Mouse (Mus musculus): ENCODE measurements at regions not wholly inside any gene's neighbourhood (a gene's known extent, or its start where the extent isn't known, plus 50 kb on each side); places are given as distances from the start of the nearest gene placed in this dataset.

GRCm38 (mm10) chr8:44828026-44828425, 107.2 kb upstream of the Fat1 start:
- no peak for DNase-seq (ENCODE audit: extremely low spot score, low spot score)

- no peak for DNase-seq (ENCODE audit: extremely low spot score, low spot score)
Observed at GRCm38 (mm10) chr8:44838431-44838830, 96.8 kb upstream of the Fat1 start.

DNA sequence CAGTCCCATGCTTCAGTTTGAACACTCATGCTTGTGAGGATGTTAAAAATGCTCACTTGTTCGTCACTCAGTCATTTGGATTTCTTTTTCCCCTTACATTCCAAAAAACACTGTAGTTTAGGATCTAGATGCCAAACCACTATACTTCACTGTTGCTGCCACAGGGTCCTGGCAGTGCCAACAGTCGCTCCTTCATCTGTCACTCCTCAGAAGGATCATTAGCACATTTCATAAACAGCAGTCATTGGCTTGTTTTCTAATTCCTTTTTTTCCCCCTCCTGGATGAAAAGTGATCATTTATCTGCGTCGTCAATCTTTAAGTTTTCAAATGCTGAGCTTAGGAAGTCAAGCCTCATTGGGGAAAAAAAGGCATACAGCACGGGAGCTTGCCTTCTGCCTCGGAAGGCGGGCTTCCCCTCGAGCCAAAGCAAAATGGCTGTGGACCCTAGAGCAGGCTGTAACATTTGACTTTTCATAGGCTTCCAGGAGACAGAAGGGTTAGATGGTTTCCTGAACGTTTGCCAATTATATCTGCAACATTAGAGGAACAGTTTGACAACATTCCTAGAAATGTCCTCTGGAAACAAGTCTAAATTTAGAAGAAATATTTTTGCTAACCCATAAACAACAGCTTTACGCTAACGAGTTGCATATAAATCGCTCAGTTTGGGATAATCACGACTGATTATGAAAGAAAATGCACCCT, 95.6 kb upstream of the Fat1 start:
- no peak for DNase-seq (ENCODE audit: extremely low spot score, low spot score)

DNA sequence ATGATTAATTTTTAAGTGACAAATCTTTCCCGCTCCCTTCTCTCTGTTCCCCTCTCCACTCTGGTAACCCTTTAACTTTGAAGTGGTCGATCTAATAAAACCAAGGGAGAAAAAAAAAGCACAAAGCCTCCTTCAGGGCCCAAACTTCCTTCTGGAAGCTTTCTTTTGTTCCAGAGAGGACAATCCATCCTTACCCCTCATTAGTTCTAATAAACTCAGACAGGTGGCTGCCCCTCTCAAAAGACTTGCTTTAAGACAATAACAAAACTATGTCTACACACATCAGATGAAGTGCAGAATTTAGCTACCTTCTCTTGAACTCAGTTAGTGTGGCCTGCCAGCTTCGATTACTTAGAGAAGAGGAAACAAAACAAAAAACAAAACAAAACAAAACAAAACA, 94.6 kb upstream of the Fat1 start:
- no peak for DNase-seq (ENCODE audit: extremely low spot score, low spot score)

- no peak for DNase-seq (ENCODE audit: extremely low spot score, low spot score)
Observed at GRCm38 (mm10) chr8:44844362-44844761, 90.9 kb upstream of the Fat1 start.

- no peak for DNase-seq (ENCODE audit: extremely low spot score, low spot score)
Observed at GRCm38 (mm10) chr8:44852223-44852622, 83.0 kb upstream of the Fat1 start.

- DNase-seq (ENCODE audit: extremely low spot score, low spot score): no peak
Observed at GRCm38 (mm10) chr8:44855115-44855514, 80.1 kb upstream of the Fat1 start.

DNA sequence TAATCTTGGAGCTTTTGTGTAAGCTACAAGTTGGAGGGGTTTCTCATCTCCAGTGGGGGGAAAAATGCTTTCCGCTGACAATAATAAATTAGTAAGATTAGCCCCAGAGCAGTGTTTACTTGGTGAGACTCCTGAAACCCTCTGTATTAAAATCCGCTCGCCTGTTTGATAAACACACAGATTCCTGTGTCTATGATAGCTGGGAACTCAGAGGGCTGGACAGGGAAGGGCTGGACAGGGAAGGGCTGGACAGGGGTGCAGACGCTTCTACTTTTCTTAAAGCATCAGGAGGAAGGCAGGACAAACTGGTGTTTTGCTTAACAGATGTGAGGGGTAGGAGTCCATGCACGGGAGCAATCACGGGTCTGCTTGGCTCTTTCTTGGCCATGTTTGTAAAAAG, 68.0 kb upstream of the Fat1 start:
- no peak for DNase-seq (ENCODE audit: extremely low spot score, low spot score)

GRCm38 (mm10) chr8:44867666-44868065, 67.6 kb upstream of the Fat1 start:
- DNase-seq (ENCODE audit: extremely low spot score, low spot score): no peak

DNA sequence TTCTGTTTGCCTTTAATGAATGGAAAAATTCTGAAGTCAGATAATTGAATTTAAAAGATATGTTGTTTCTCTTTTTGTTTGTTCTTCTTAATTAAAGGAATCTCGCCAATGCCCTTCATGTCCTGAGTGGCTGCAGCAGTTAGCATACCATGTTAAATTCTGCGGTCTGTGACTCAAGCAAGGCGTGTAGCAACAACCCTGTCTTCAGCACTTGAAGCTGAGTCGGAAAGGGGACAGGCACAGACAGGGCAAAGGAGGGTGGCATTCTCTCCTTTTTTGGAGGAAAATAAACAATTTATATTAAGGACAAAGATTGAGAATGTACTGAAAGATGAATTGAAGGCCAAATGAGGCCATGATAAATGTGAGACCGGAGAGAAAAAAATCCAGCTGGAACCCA, 58.2 kb upstream of the Fat1 start:
- DNase-seq (ENCODE audit: extremely low spot score, low spot score): no peak

GRCm38 (mm10) chr8:44878208-44878607, 57.0 kb upstream of the Fat1 start:
- DNase-seq (ENCODE audit: extremely low spot score, low spot score): no peak

GRCm38 (mm10) chr8:44879186-44879585, 56.1 kb upstream of the Fat1 start:
- no peak for DNase-seq (ENCODE audit: extremely low spot score, low spot score)

DNA sequence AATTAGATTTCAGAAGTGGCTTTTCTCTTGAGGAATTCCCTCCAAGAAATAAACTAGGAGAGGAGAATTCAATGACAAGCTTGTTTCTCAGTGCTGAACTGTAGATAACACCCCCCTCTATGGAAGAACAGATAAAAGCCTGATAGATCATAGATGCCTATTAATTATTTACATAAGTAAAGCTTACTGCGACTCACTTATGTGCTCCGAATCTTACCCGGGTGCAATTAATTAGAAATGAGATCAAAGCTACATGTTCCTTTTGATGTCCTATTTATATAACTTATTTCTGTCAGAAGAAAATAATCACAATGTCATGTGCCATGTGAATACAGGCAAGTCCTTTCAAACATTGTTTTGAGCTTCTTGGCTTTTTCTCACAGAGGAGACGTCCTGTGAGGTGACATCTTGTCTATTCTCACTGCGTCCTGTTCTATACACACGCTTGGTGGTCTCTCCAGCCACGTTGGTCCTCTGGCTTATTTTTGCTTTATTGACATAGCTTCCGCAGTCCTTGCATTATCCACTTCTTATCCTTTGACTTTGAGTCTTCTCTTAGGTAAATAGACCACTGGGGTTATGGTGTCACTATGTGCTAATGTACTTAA, 50.7 kb upstream of the Fat1 start:
- DNase-seq (ENCODE audit: extremely low spot score, low spot score): no peak

All from neural tube, embryonic 10.5 days (tissue).